Mouse (Mus musculus) lung, postnatal 0 days (tissue): Measurements from ENCODE around the gene Zkscan17. TPM values are rescaled to one million over a fixed set of nuclear protein-coding genes. Genes with fewer than 3 reads are reported as not detected.
A peak's percentile ranks its signal among the peaks of the same experiment; 100 is the strongest.

ENCODE experiments used
- ATAC-seq: fragments of 200-750 bp; cut with Nextera tagmentation; 2 replicates; pipeline ENCODE4 v1.8.0; 2017; ENCODE audit warnings: moderate library complexity
- DNase-seq: peaks from one replicate; pipeline ENCODE4 v3.0.0-alpha.2; 2016; ENCODE audit warnings: low spot score
- H3K27ac ChIP-seq: fragments of 300-500 bp; sonication (generic); 2 replicates; pipeline ENCODE4 v1.5.1; 2014; ENCODE audit warnings: antibody characterized with exemption, mild to moderate bottlenecking, low read length, mixed read lengths
- H3K27me3 ChIP-seq: fragments of 300-500 bp; sonication (generic); replicated peaks from 2 replicates; pipeline ENCODE4 v1.6.1; 2014; ENCODE audit warnings: low read length, mixed read lengths; ENCODE audit not compliant: insufficient read depth
- H3K36me3 ChIP-seq: fragments of 300-500 bp; sonication (generic); 2 replicates; pipeline ENCODE4 v1.6.1; 2014; ENCODE audit warnings: low read length, mixed read lengths; ENCODE audit not compliant: insufficient read depth
- H3K4me1 ChIP-seq: fragments of 300-500 bp; sonication (generic); 2 replicates; pipeline ENCODE4 v1.6.1; 2014; ENCODE audit warnings: antibody characterized with exemption, low read depth, low read length, mixed read lengths; ENCODE audit not compliant: insufficient read depth
- H3K4me2 ChIP-seq: fragments of 300-500 bp; sonication (generic); replicated peaks from 2 replicates; pipeline ENCODE4 v1.6.1; 2014; ENCODE audit warnings: low read depth, mild to moderate bottlenecking, low read length, moderate library complexity, mixed read lengths
- H3K4me3 ChIP-seq: fragments of 300-500 bp; sonication (generic); 2 replicates; pipeline ENCODE4 v1.5.1; 2014; ENCODE audit warnings: low read depth, low read length
- H3K9ac ChIP-seq: fragments of 300-500 bp; sonication (generic); replicated peaks from 2 replicates; pipeline ENCODE4 v1.6.1; 2014; ENCODE audit warnings: low read depth, mild to moderate bottlenecking
- H3K9me3 ChIP-seq: fragments of 300-500 bp; sonication (generic); 2 replicates; pipeline ENCODE4 v1.6.1; 2016; ENCODE audit warnings: low read length, mixed read lengths
- CTCF ChIP-seq: IDR thresholded peaks from 2 replicates; pipeline ENCODE4 v1.5.1; 2016; ENCODE audit warnings: antibody characterized with exemption, mild to moderate bottlenecking
- EP300 ChIP-seq: IDR thresholded peaks from 2 replicates; pipeline ENCODE4 v1.6.1; 2016; ENCODE audit warnings: antibody characterized with exemption, mild to moderate bottlenecking, control low read depth
- WGBS: fragments of 180-500 bp; shearing (Covaris S2); extraction: QIAGEN DNeasy Blood & Tissue Kit; methylation state at CpG from one replicate; pipeline ENCODE4 v1.1.7; 2014; 5-methylcytosine and 5-hydroxymethylcytosine counted together
- polyA plus RNA-seq: library from polyadenylated mRNA; unstranded; fragments of >200 nt; fragmentation: Nextera tagmentation; extraction: Ambion mirVana; gene quantifications from 2 replicates; pipeline ENCODE4 v1.2.1, GENCODE M21; 2015

The Zkscan17 gene
- polyA plus RNA-seq, 1 experiment from 2014 or later, result 13.3 TPM

- no peaks in the 10 kb centered on the region for H3K9me3 ChIP-seq
- no peak for DNase-seq
- no peaks in the 10 kb centered on the region for H3K27me3 ChIP-seq
- no peaks in the 10 kb centered on the region for H3K36me3 ChIP-seq
- peaks cover 3% of the 10 kb centered on the region; the same call in 1 of the 2 replicates for H3K4me1 ChIP-seq
- H3K4me3 ChIP-seq, result no peak overlapping the region
- H3K27ac ChIP-seq, result no peak overlapping the region
- ATAC-seq, result no peak
- no peak overlapping the region for H3K4me2 ChIP-seq
- TF ChIP-seq CTCF (no peak), EP300 (no peak)
- no peak overlapping the region for H3K9ac ChIP-seq
- 59% methylated on average over 3 of the region's 3 CpGs for whole genome bisulfite sequencing
These were observed 13.6 kb upstream of the Zkscan17 start for GRCm38 (mm10) chr11:59540123-59540522.

GRCm38 (mm10) chr11:59538387-59538786 lies 11.8 kb upstream of the Zkscan17 start:
- Histone ChIP-seq H3K27ac (0 out of 2 replicates have a peak overlapping the region, but pooled peaks have one; percentile 17), H3K4me1 (peaks cover 3% of the 10 kb centered on the region; the same call in 1 of the 2 replicates), H3K36me3 (no peaks in the 10 kb centered on the region), H3K4me3 (no peak overlapping the region), H3K4me2 (peak overlapping the region; percentile 5), H3K27me3 (no peaks in the 10 kb centered on the region), H3K9me3 (no peaks in the 10 kb centered on the region), H3K9ac (no peak overlapping the region)
- TF ChIP-seq EP300 (no peak), CTCF (peak; percentile 68)
- ATAC-seq (peak; percentile 76), DNase-seq (peak; percentile 94)
- 17% methylated on average over 11 of the region's 11 CpGs for WGBS

GRCm38 (mm10) chr11:59537218-59538130 lies 10.9 kb upstream of the Zkscan17 start:
- no peak overlapping the region for H3K27ac ChIP-seq
- ATAC-seq (no peak), DNase-seq (no peak)
- WGBS, result 62% methylated on average over 16 of the region's 16 CpGs
- no peak overlapping the region for H3K9ac ChIP-seq
- no peaks in the 10 kb centered on the region for H3K27me3 ChIP-seq
- no peak overlapping the region for H3K4me2 ChIP-seq
- TF ChIP-seq EP300 (no peak), CTCF (peak; percentile 57)
- no peaks in the 10 kb centered on the region for H3K36me3 ChIP-seq
- peaks cover 3% of the 10 kb centered on the region; the same call in 1 of the 2 replicates for H3K4me1 ChIP-seq
- H3K9me3 ChIP-seq, result no peaks in the 10 kb centered on the region
- H3K4me3 ChIP-seq, result no peak overlapping the region

- TF ChIP-seq EP300 (no peak), CTCF (no peak)
- 62% methylated on average over 5 of the region's 5 CpGs for WGBS
These were observed 5.0 kb upstream of the Zkscan17 start for GRCm38 (mm10) chr11:59531562-59531961.

GRCm38 (mm10) chr11:59530870-59531535 lies 4.5 kb upstream of the Zkscan17 start:
- Histone ChIP-seq H3K9ac (no peak overlapping the region), H3K4me1 (no peaks in the 10 kb centered on the region), H3K4me2 (no peak overlapping the region), H3K27ac (no peak overlapping the region), H3K9me3 (no peaks in the 10 kb centered on the region), H3K36me3 (no peaks in the 10 kb centered on the region), H3K4me3 (no peak overlapping the region), H3K27me3 (no peaks in the 10 kb centered on the region)
- DNase-seq (no peak), ATAC-seq (no peak)
- TF ChIP-seq EP300, result no peak
- TF ChIP-seq CTCF, result no peak
- 62% methylated on average over 6 of the region's 6 CpGs for WGBS

More at GRCm38 (mm10) chr11:59531562-59531961, 5.0 kb upstream of the Zkscan17 start:
- no peak overlapping the region for H3K4me3 ChIP-seq
- H3K27ac ChIP-seq, result no peak overlapping the region
- no peaks in the 10 kb centered on the region for H3K36me3 ChIP-seq
- DNase-seq, result no peak
- ATAC-seq, result no peak
- H3K27me3 ChIP-seq, result no peaks in the 10 kb centered on the region
- no peak overlapping the region for H3K9ac ChIP-seq
- no peak overlapping the region for H3K4me2 ChIP-seq
- H3K4me1 ChIP-seq, result no peaks in the 10 kb centered on the region
- H3K9me3 ChIP-seq, result no peaks in the 10 kb centered on the region

GRCm38 (mm10) chr11:59530221-59530620 lies 3.7 kb upstream of the Zkscan17 start:
- no peak for DNase-seq
- Histone ChIP-seq H3K36me3 (no peaks in the 10 kb centered on the region), H3K4me3 (no peak overlapping the region), H3K27ac (no peak overlapping the region), H3K9me3 (no peaks in the 10 kb centered on the region), H3K4me1 (no peaks in the 10 kb centered on the region), H3K9ac (no peak overlapping the region), H3K4me2 (no peak overlapping the region), H3K27me3 (no peaks in the 10 kb centered on the region)
- ATAC-seq, result no peak
- WGBS, result 61% methylated on average over 5 of the region's 5 CpGs
- TF ChIP-seq CTCF (no peak), EP300 (no peak)
